Mouse (Mus musculus) large intestine, adult 2 months (tissue): ENCODE data around the gene Vangl1. TPM values are rescaled to one million over a fixed set of nuclear protein-coding genes. Genes with fewer than 3 reads are reported as not detected.
"Not testable (repeated sequence)": the region's sequence is repeated elsewhere in the genome, so short reads cannot be mapped to it uniquely, and the experiment has no call there.

Experiments used
- DNase-seq: peaks from one replicate; pipeline ENCODE4 v3.0.0-alpha.2; 2012; ENCODE audit warnings: low read depth, low spot score
- WGBS: fragments of 180-500 bp; shearing (Covaris S2); methylation state at CpG from one replicate; pipeline ENCODE4 v1.1.7; 2018; 5-methylcytosine and 5-hydroxymethylcytosine counted together
- polyA plus RNA-seq: library from polyadenylated mRNA; depleted of rRNA; stranded (reverse); fragments of >200 nt; gene quantifications from 2 replicates; pipeline ENCODE4 v1.2.3, GENCODE M21; 2012

Vangl1 gene
- polyA plus RNA-seq, 1 experiment, result 6.5 TPM

- 74% methylated on average over 5 of the region's 5 CpGs for WGBS
These were observed 28.4 kb downstream of the Vangl1 start for GRCm38 (mm10) chr3:102176116-102176515.

GRCm38 (mm10) chr3:102175701-102176100 is 28.8 kb downstream of the Vangl1 start:
- 89% methylated on average over 18 of the region's 18 CpGs for WGBS
- no peak for DNase-seq

More at GRCm38 (mm10) chr3:102176116-102176515, 28.4 kb downstream of the Vangl1 start:
- DNase-seq, result no peak

GRCm38 (mm10) chr3:102174118-102174865 is 30.2 kb downstream of the Vangl1 start:
- WGBS, result 81% methylated on average over 8 of the region's 8 CpGs

GRCm38 (mm10) chr3:102169197-102169905 is 35.1 kb downstream of the Vangl1 start:
- peak; percentile 79 for DNase-seq
- WGBS, result 10% methylated on average over 13 of the region's 13 CpGs

More at GRCm38 (mm10) chr3:102174118-102174865, 30.2 kb downstream of the Vangl1 start:
- DNase-seq, result no peak

GRCm38 (mm10) chr3:102167555-102168210 is 36.8 kb downstream of the Vangl1 start:
- no peak for DNase-seq
- WGBS, result 74% methylated on average over 10 of the region's 10 CpGs

GRCm38 (mm10) chr3:102166794-102167193 is 37.7 kb downstream of the Vangl1 start:
- 89% methylated on average over 8 of the region's 8 CpGs for WGBS
- DNase-seq, result no peak

- 83% methylated on average over 4 of the region's 4 CpGs for WGBS
These were observed 38.2 kb downstream of the Vangl1 start for GRCm38 (mm10) chr3:102166287-102166620.

GRCm38 (mm10) chr3:102165536-102166286 is 38.8 kb downstream of the Vangl1 start:
- no peak for DNase-seq
- WGBS, result 91% methylated on average over 21 of the region's 21 CpGs

More at GRCm38 (mm10) chr3:102166287-102166620, 38.2 kb downstream of the Vangl1 start:
- DNase-seq, result no peak

- whole genome bisulfite sequencing, result 72% methylated on average over 4 of the region's 4 CpGs
- no peak for DNase-seq
These were observed 39.6 kb downstream of the Vangl1 start for GRCm38 (mm10) chr3:102164911-102165310.

- DNase-seq, result not testable (repeated sequence)
- WGBS, result 94% methylated on average over 1 of the region's 1 CpGs
These were observed 40.6 kb downstream of the Vangl1 start for GRCm38 (mm10) chr3:102163861-102164260.

GRCm38 (mm10) chr3:102159423-102160325 is 44.8 kb downstream of the Vangl1 start:
- DNase-seq, result no peak
- 75% methylated on average over 14 of the region's 14 CpGs for WGBS

- no peak for DNase-seq
- 81% methylated on average over 14 of the region's 14 CpGs for WGBS
These were observed 45.6 kb downstream of the Vangl1 start for GRCm38 (mm10) chr3:102158759-102159422.

GRCm38 (mm10) chr3:102157652-102158051 is 46.8 kb downstream of the Vangl1 start:
- no peak for DNase-seq
- WGBS, result 63% methylated on average over 6 of the region's 6 CpGs

- 91% methylated on average over 7 of the region's 7 CpGs for WGBS
These were observed 47.8 kb downstream of the Vangl1 start for GRCm38 (mm10) chr3:102156737-102157136.

GRCm38 (mm10) chr3:102154107-102154506 is 50.4 kb downstream of the Vangl1 start:
- no peak for DNase-seq
- 52% methylated on average over 7 of the region's 7 CpGs for WGBS

More at GRCm38 (mm10) chr3:102156737-102157136, 47.8 kb downstream of the Vangl1 start:
- no peak for DNase-seq

GRCm38 (mm10) chr3:102152872-102153271 is 51.6 kb downstream of the Vangl1 start:
- no peak for DNase-seq
- 31% methylated on average over 4 of the region's 4 CpGs for WGBS

- no peak for DNase-seq
- WGBS, result 59% methylated on average over 4 of the region's 4 CpGs
These were observed 52.0 kb downstream of the Vangl1 start for GRCm38 (mm10) chr3:102152471-102152870.

- DNase-seq, result no peak
- 83% methylated on average over 4 of the region's 4 CpGs for WGBS
These were observed 52.6 kb downstream of the Vangl1 start for GRCm38 (mm10) chr3:102151850-102152249.
